Comparison of ENCODE assay signal across 8 mouse cellular contexts in genomic region chr6:71632486-71632828, GRCm38 (mm10). TPM values are rescaled to one million over a fixed set of nuclear protein-coding genes. Genes with fewer than 3 reads are reported as not detected.
DNase-seq lines count a peak whose midpoint lies in the region; ATAC-seq and TF ChIP-seq lines count a peak whose summit lies in the region.

No protein-coding gene starts in this region.

- peak overlapping the region; percentile 91 for H3K4me3 ChIP-seq in kidney, embryonic 15.5 days (replicated peaks)
- peak overlapping the region; percentile 71 for H3K4me3 ChIP-seq in bone marrow, adult 2 months (replicated peaks; ENCODE audit: control insufficient read depth, low read depth, low read length)
- H3K4me3 ChIP-seq in hindbrain, embryonic 14.5 days (replicated peaks; ENCODE audit: low read length): peak overlapping the region; percentile 82
- peak overlapping the region; percentile 88 for H3K4me3 ChIP-seq in midbrain, embryonic 14.5 days (replicated peaks; ENCODE audit: low read depth, low read length)

- no peak for TF ChIP-seq CTCF in bone marrow, adult 2 months (IDR thresholded peaks at IDR 0.05; ENCODE audit: control insufficient read depth, insufficient read depth, low read length)

- intact Hi-C loops in gastrocnemius, postnatal 14 days (cut with DNase I; ENCODE audit: low total_unique reads): no loop called here

- peak overlapping the region; percentile 100 for H3K27ac ChIP-seq in kidney, embryonic 15.5 days
- peak overlapping the region; percentile 88 for H3K27ac ChIP-seq in bone marrow, adult 2 months (ENCODE audit: control insufficient read depth, insufficient read depth, low read depth, low read length, poor library complexity)
- peak overlapping the region; percentile 100 for H3K27ac ChIP-seq in hindbrain, embryonic 14.5 days
- H3K27ac ChIP-seq in midbrain, embryonic 14.5 days (replicated peaks; ENCODE audit: low read depth, low read length): peak overlapping the region; percentile 100

- WGBS in kidney, embryonic 15.5 days: under 1% methylated on average over 41 of the region's 41 CpGs
- under 1% methylated on average over 41 of the region's 41 CpGs for whole genome bisulfite sequencing in bone marrow, adult 2 months
- 0% methylated on average over 40 of the region's 41 CpGs for WGBS in hindbrain, embryonic 14.5 days
- WGBS in midbrain, embryonic 14.5 days: under 1% methylated on average over 40 of the region's 41 CpGs

- peaks cover 6% of the 10 kb centered on the region; the same call in 1 of the 2 replicates for H3K27me3 ChIP-seq in kidney, embryonic 15.5 days
- H3K27me3 ChIP-seq in hindbrain, embryonic 14.5 days (ENCODE audit: control insufficient read depth, insufficient read depth, low read length): no peaks in the 10 kb centered on the region; the same call in 1 of the 2 replicates
- no peaks in the 10 kb centered on the region; the same call in 1 of the 2 replicates for H3K27me3 ChIP-seq in midbrain, embryonic 14.5 days (ENCODE audit: control insufficient read depth, insufficient read depth, low read length)

- H3K36me3 ChIP-seq in kidney, embryonic 15.5 days: peaks cover 21% of the 10 kb centered on the region
- peaks cover 26% of the 10 kb centered on the region for H3K36me3 ChIP-seq in hindbrain, embryonic 14.5 days (replicated peaks; ENCODE audit: control insufficient read depth, insufficient read depth)
- peaks cover 11% of the 10 kb centered on the region for H3K36me3 ChIP-seq in midbrain, embryonic 14.5 days (ENCODE audit: control insufficient read depth, insufficient read depth, low read length)

- peak overlapping the region; percentile 78 for H3K4me2 ChIP-seq in kidney, embryonic 15.5 days
- H3K4me2 ChIP-seq in hindbrain, embryonic 14.5 days (replicated peaks): peak overlapping the region; percentile 57
- peak overlapping the region; percentile 75 for H3K4me2 ChIP-seq in midbrain, embryonic 14.5 days (ENCODE audit: low read length)

- peak; percentile 65; the same call in 1 of the 2 replicates for ATAC-seq in kidney, embryonic 15.5 days (replicated peaks; ENCODE audit: low FRiP score)
- no peak for ATAC-seq in hindbrain, embryonic 14.5 days (ENCODE audit: low FRiP score)
- no peak for ATAC-seq in midbrain, embryonic 14.5 days (ENCODE audit: low FRiP score, low TSS enrichment)

- TF ChIP-seq POLR2A in bone marrow, adult 2 months (IDR thresholded peaks at IDR 0.05; ENCODE audit: borderline replicate concordance, control insufficient read depth, low read depth, low read length): no peak

- peaks cover 15% of the 10 kb centered on the region for H3K4me1 ChIP-seq in kidney, embryonic 15.5 days
- H3K4me1 ChIP-seq in bone marrow, adult 2 months (ENCODE audit: control insufficient read depth, insufficient read depth, low read length): no peaks in the 10 kb centered on the region
- H3K4me1 ChIP-seq in hindbrain, embryonic 14.5 days (replicated peaks; ENCODE audit: control insufficient read depth, insufficient read depth, low read length): peaks cover 30% of the 10 kb centered on the region
- H3K4me1 ChIP-seq in midbrain, embryonic 14.5 days (ENCODE audit: control insufficient read depth, insufficient read depth, low read length): peaks cover 26% of the 10 kb centered on the region

- H3K9me3 ChIP-seq in kidney, embryonic 15.5 days (replicated peaks): no peaks in the 10 kb centered on the region
- no peaks in the 10 kb centered on the region for H3K9me3 ChIP-seq in hindbrain, embryonic 14.5 days (ENCODE audit: control insufficient read depth, low read length)
- no peaks in the 10 kb centered on the region; the same call in 1 of the 2 replicates for H3K9me3 ChIP-seq in midbrain, embryonic 14.5 days (ENCODE audit: control insufficient read depth, low read length)

- no peak for DNase-seq in kidney, postnatal 10 days
- no peak for DNase-seq in hindbrain, embryonic 14.5 days (ENCODE audit: low spot score)
- DNase-seq in midbrain, embryonic 14.5 days: no peak
- no peak for DNase-seq in gastrocnemius, postnatal 14 days
- no peak for DNase-seq in adrenal gland, adult (ENCODE audit: inconsistent age in 2 of 2, low spot score in 1 of 2)
- no peak for DNase-seq in cerebellum, adult 9-10 months

- peak overlapping the region; percentile 90 for H3K9ac ChIP-seq in kidney, embryonic 15.5 days
- H3K9ac ChIP-seq in hindbrain, embryonic 14.5 days: peak overlapping the region; percentile 76
- H3K9ac ChIP-seq in midbrain, embryonic 14.5 days (replicated peaks; ENCODE audit: low read length): peak overlapping the region; percentile 73

RNA-seq across cellular contexts. Expression of gene Kdm3a, which starts 0.3 kb away (rescaled TPM):
- polyA plus RNA-seq in kidney, embryonic 15.5 days (2015; fragmentation: Nextera tagmentation; extraction: Ambion mirVana): 47.3 and 51.7 TPM in 2 replicates
- polyA plus RNA-seq in bone marrow, adult 2 months (2011; ENCODE audit: insufficient read depth, insufficient read length, low replicate concordance, missing spikeins): 10.5 and 16.7 TPM in 2 replicates
- 30.1 and 32.1 TPM in 2 replicates for polyA plus RNA-seq in hindbrain, embryonic 14.5 days (2014; fragmentation: Nextera tagmentation; extraction: Ambion mirVana)
- 30.7 and 43.7 TPM in 2 replicates for polyA plus RNA-seq in midbrain, embryonic 14.5 days (2014; fragmentation: Nextera tagmentation; extraction: Ambion mirVana)
- 10 to 100 TPM; 10.1 to 17.0 TPM for total RNA-seq in gastrocnemius, postnatal 14 days (2021)
